Mouse (Mus musculus): ENCODE measurements around the gene Cep112. TPM values are rescaled to one million over a fixed set of nuclear protein-coding genes. Genes with fewer than 3 reads are reported as not detected.

The Cep112 gene
- polyA plus RNA-seq, 1 experiment from 2014 or later, result 12.4 TPM

DNA sequence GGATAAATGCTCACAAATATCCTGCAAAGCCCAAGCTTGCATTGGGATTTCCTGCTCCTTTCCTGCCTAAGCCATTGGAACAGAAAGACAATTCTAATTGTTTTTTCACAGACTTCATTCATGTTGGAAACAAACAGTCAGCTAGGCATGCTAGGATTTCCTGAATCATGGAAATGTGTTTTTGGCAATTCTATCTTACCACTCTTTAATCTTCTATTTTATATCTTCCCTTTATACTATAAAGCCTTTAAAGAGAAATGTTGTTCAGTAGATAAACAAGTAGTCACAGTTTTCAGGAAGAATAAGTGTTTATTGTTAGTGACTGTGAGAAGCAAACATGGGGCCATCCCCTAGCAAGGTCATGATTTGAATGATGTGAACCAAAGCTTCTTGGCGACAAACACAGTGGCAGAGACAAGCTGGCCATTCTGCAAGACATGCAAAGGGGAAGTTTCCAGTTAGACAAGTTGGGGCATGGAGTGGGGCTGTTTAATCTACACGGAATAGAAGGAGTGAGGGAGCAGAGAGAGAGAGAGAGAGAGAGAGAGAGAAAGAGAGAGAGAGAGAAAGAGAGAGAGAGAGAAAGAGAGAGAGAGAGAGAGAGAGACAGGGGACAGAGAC lies 169.1 kb downstream of the Cep112 start:
- Histone ChIP-seq H3K4me3 (ENCODE audit: low read depth, low read length) (no peak overlapping the region), H3K9me3 (ENCODE audit: control insufficient read depth, low read length) (no peaks in the 10 kb centered on the region), H3K27ac (ENCODE audit: low read depth, low read length) (no peak overlapping the region), H3K4me2 (replicated peaks; ENCODE audit: low read depth, low read length) (no peak overlapping the region), H3K4me1 (replicated peaks; ENCODE audit: control insufficient read depth, insufficient read depth, low read length) (no peaks in the 10 kb centered on the region), H3K36me3 (ENCODE audit: control insufficient read depth, insufficient read depth, low read length) (no peaks in the 10 kb centered on the region), H3K27me3 (ENCODE audit: control insufficient read depth, insufficient read depth, low read length) (no peaks in the 10 kb centered on the region), H3K9ac (ENCODE audit: low read depth, low read length) (no peak overlapping the region)
- DNase-seq (ENCODE audit: low spot score) (no peak), ATAC-seq (ENCODE audit: low FRiP score) (no peak)
- WGBS, result 68% methylated on average over 2 of the region's 2 CpGs

DNA sequence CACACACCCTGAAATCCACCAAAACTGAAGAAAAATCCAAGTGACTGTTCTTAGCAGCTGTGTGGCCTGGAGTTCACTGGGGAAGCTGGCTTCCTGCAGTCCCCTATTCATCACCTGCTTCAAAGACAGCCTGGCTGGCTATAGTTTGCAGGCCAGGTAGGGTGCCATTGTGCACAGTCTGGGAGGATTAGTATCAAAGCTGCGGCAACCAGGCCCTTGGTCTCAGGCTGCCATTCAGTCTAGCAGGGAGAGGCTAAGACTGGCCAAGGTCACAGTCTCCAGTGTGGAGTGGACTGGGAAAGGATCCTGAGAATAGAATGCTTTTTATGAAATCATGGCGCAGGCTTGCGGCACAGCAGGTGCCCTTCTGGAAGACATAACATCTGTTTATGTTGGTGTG lies 180.3 kb downstream of the Cep112 start:
- Histone ChIP-seq H3K36me3 (ENCODE audit: control insufficient read depth, insufficient read depth, low read length) (no peaks in the 10 kb centered on the region), H3K27ac (ENCODE audit: low read depth, low read length) (no peak overlapping the region), H3K9me3 (ENCODE audit: control insufficient read depth, low read length) (no peaks in the 10 kb centered on the region), H3K4me2 (replicated peaks; ENCODE audit: low read depth, low read length) (no peak overlapping the region), H3K4me3 (ENCODE audit: low read depth, low read length) (no peak overlapping the region), H3K27me3 (ENCODE audit: control insufficient read depth, insufficient read depth, low read length) (no peaks in the 10 kb centered on the region), H3K4me1 (replicated peaks; ENCODE audit: control insufficient read depth, insufficient read depth, low read length) (no peaks in the 10 kb centered on the region), H3K9ac (ENCODE audit: low read depth, low read length) (no peak overlapping the region)
- ATAC-seq (ENCODE audit: low FRiP score) (peak; percentile 57; the same call in 1 of the 2 replicates), DNase-seq (ENCODE audit: low spot score) (peak; percentile 28)
- WGBS, result 35% methylated on average over 3 of the region's 3 CpGs

DNA sequence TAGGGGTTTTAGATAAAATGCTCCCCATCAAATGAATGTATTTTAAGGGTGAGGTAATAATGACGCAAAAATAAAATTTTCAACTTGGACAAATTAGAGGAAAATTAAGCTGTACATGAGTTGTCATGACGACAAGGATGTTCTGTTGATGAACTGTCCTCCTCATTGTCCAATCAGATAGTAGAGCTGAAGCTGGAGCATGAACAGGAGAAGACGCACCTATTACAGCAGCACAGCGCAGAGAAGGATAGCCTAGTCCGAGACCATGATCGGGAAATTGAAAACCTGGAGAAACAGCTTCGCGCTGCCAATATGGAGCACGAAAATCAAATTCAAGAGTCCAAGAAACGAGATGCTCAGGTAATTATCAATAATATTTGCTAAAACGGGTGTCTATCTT lies 181.0 kb downstream of the Cep112 start:
- ATAC-seq (ENCODE audit: low FRiP score) (no peak), DNase-seq (ENCODE audit: low spot score) (no peak)
- no peak overlapping the region for H3K9ac ChIP-seq (ENCODE audit: low read depth, low read length)
- H3K4me3 ChIP-seq (ENCODE audit: low read depth, low read length), result no peak overlapping the region
- H3K27me3 ChIP-seq (ENCODE audit: control insufficient read depth, insufficient read depth, low read length), result no peaks in the 10 kb centered on the region
- no peak overlapping the region for H3K27ac ChIP-seq (ENCODE audit: low read depth, low read length)
- H3K4me1 ChIP-seq (replicated peaks; ENCODE audit: control insufficient read depth, insufficient read depth, low read length), result no peaks in the 10 kb centered on the region
- WGBS, result 90% methylated on average over 11 of the region's 11 CpGs
- H3K36me3 ChIP-seq (ENCODE audit: control insufficient read depth, insufficient read depth, low read length), result no peaks in the 10 kb centered on the region
- no peak overlapping the region for H3K4me2 ChIP-seq (replicated peaks; ENCODE audit: low read depth, low read length)
- H3K9me3 ChIP-seq (ENCODE audit: control insufficient read depth, low read length), result no peaks in the 10 kb centered on the region

DNA sequence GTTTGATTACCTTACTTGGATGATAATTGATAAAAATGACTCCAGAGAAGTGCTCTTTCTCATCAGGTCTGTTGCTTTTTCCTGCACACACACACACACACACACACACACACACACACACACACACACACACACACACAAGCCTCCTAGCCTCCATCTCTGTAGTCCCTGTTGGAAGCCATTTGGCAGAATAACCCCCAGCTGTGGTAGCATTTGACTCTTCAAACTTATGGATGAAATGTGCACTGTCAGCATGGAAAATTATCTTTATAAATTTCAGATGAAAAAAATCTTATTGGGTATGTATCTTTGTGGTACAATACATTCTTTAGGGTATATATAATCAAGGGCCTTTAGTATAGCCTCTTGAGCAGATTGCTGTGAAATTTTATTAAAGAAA lies 181.8 kb downstream of the Cep112 start:
- no peaks in the 10 kb centered on the region for H3K9me3 ChIP-seq (ENCODE audit: control insufficient read depth, low read length)
- no peak overlapping the region for H3K27ac ChIP-seq (ENCODE audit: low read depth, low read length)
- no peaks in the 10 kb centered on the region for H3K4me1 ChIP-seq (replicated peaks; ENCODE audit: control insufficient read depth, insufficient read depth, low read length)
- no peak for ATAC-seq (ENCODE audit: low FRiP score)
- no peak overlapping the region for H3K4me3 ChIP-seq (ENCODE audit: low read depth, low read length)
- H3K36me3 ChIP-seq (ENCODE audit: control insufficient read depth, insufficient read depth, low read length), result no peaks in the 10 kb centered on the region
- no peaks in the 10 kb centered on the region for H3K27me3 ChIP-seq (ENCODE audit: control insufficient read depth, insufficient read depth, low read length)
- no peak overlapping the region for H3K9ac ChIP-seq (ENCODE audit: low read depth, low read length)
- H3K4me2 ChIP-seq (replicated peaks; ENCODE audit: low read depth, low read length), result no peak overlapping the region
- DNase-seq (ENCODE audit: low spot score), result no peak

DNA sequence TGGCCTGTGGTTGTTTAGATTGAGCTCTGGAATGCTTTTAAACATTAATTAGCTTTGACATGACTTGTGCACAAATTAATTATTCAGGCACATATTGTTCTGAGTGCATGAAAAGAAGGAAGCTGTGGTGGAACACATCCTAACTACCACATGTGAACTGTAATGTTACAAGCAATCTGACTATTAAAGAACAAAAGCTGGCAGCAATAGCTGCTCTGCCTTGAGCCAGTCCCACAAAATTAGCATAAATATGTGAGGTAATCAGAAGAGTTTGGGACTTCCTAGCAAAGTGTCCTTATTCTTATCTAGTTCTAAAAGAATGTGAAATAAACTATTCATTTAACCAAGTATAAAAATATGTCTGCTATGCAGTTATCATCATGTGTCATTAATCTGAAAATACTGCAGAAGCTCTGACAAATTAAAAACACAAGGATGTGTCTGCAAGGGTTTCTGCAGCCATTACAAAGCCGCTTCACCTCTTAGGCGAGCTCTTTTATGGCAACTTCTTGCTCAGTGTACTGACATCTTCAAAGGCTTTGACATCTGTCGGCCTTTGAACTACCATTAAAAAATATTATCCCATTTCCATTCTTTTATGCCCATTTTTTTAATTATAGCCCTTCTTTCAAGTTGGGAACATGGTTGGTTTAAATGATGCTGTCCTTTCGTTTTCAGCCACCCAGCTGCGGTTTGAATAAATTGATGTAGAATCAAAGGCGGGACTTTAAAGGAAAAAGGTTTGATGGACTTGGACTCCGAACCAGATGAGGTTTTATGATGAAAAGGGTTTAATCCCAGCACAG lies 195.8 kb downstream of the Cep112 start:
- Histone ChIP-seq H3K9me3 (ENCODE audit: control insufficient read depth, low read length) (no peaks in the 10 kb centered on the region), H3K27ac (ENCODE audit: low read depth, low read length) (no peak overlapping the region), H3K9ac (ENCODE audit: low read depth, low read length) (no peak overlapping the region), H3K36me3 (ENCODE audit: control insufficient read depth, insufficient read depth, low read length) (no peaks in the 10 kb centered on the region), H3K4me3 (ENCODE audit: low read depth, low read length) (no peak overlapping the region), H3K4me1 (replicated peaks; ENCODE audit: control insufficient read depth, insufficient read depth, low read length) (no peaks in the 10 kb centered on the region), H3K27me3 (ENCODE audit: control insufficient read depth, insufficient read depth, low read length) (no peaks in the 10 kb centered on the region), H3K4me2 (replicated peaks; ENCODE audit: low read depth, low read length) (no peak overlapping the region)
- WGBS, result 85% methylated on average over 7 of the region's 7 CpGs
- no peak for DNase-seq (ENCODE audit: low spot score)
- no peak for ATAC-seq (ENCODE audit: low FRiP score)

DNA sequence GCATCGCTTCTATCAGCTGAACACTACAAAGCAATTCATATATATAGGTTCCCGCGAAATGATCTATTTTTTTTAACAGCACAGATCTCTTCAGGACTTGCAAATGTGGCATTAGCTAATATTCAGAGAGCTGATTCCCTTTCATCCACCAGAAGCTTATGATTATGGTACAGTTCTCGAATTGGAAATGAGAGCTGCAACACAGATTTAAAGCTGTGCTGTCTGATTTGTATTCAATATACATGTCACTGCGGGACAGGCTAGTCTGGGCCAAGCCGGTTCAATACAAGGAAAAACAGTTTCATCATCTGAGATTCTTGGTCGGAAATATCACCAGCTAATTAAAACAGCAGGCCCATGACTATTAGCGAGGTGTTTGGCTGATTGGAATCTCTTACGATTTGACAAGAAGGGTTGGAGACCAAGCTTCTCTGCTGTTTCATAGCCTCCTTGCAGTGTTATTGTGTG lies 196.5 kb downstream of the Cep112 start:
- no peak for DNase-seq (ENCODE audit: low spot score)
- WGBS, result 83% methylated on average over 9 of the region's 9 CpGs
- no peak overlapping the region for H3K27ac ChIP-seq (ENCODE audit: low read depth, low read length)

DNA sequence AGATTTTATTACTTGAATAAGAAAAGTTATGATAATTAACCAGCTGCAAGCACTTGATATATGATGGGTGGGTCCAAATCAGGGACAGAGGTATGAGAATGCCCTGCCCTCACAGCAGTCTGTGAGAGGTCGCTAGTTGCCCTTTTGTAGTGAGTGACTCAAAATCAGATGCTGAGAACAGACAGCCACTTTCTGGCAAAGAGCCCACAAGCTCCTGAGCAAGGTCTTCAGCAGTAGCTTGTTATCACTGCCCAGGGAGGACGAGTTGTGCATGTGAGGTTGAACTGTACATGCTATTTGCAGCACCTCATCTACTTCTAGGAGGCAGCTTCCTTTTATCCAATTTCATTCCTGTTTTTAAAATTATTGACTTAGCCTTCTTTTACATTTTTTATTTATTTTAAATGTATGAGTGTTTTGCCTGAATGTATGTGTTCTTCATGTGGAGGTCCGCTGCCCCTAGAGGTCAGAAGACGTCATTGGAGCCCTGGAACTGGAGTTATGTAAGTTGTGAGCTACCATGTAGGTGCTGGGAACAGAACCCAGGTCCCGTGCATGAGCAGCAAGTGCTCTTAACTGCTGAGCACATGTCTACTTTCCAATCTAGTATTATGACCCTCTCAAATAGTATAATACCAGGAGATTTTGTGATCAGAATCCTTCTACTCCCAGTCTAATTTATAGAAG lies 200.7 kb downstream of the Cep112 start:
- no peak overlapping the region for H3K9ac ChIP-seq (ENCODE audit: low read depth, low read length)
- H3K27ac ChIP-seq (ENCODE audit: low read depth, low read length), result no peak overlapping the region
- no peak for DNase-seq (ENCODE audit: low spot score)
- H3K36me3 ChIP-seq (ENCODE audit: control insufficient read depth, insufficient read depth, low read length), result no peaks in the 10 kb centered on the region
- no peak overlapping the region for H3K4me2 ChIP-seq (replicated peaks; ENCODE audit: low read depth, low read length)
- WGBS, result 85% methylated on average over 5 of the region's 5 CpGs
- no peak overlapping the region for H3K4me3 ChIP-seq (ENCODE audit: low read depth, low read length)
- ATAC-seq (ENCODE audit: low FRiP score), result no peak
- H3K27me3 ChIP-seq (ENCODE audit: control insufficient read depth, insufficient read depth, low read length), result no peaks in the 10 kb centered on the region
- H3K4me1 ChIP-seq (replicated peaks; ENCODE audit: control insufficient read depth, insufficient read depth, low read length), result no peaks in the 10 kb centered on the region
- no peaks in the 10 kb centered on the region for H3K9me3 ChIP-seq (ENCODE audit: control insufficient read depth, low read length)

More for the DNA sequence above, 196.5 kb downstream of the Cep112 start:
- Histone ChIP-seq H3K9ac (ENCODE audit: low read depth, low read length) (no peak overlapping the region), H3K27me3 (ENCODE audit: control insufficient read depth, insufficient read depth, low read length) (no peaks in the 10 kb centered on the region), H3K4me1 (replicated peaks; ENCODE audit: control insufficient read depth, insufficient read depth, low read length) (no peaks in the 10 kb centered on the region), H3K9me3 (ENCODE audit: control insufficient read depth, low read length) (no peaks in the 10 kb centered on the region), H3K4me2 (replicated peaks; ENCODE audit: low read depth, low read length) (no peak overlapping the region), H3K36me3 (ENCODE audit: control insufficient read depth, insufficient read depth, low read length) (no peaks in the 10 kb centered on the region), H3K4me3 (ENCODE audit: low read depth, low read length) (no peak overlapping the region)
- no peak for ATAC-seq (ENCODE audit: low FRiP score)

DNA sequence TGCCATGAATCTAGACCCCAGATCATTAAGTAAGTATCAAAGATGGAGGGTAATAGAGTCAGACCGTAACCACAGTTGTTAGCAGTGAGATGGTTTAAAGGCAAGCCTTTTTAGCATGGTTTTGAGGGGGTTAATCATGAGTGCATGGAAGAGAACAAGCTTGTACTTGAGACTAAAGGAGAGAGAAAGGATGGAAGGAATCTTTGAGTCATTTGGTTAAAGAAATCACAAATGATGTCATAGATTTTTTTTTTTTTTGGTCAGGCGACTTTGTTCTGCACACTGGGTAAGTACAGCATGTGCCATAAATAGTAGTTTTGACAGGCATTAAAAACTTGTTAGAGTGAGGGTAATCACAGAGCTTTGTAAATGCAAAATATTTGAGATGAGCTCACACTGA lies 212.8 kb downstream of the Cep112 start:
- no peak for DNase-seq (ENCODE audit: low spot score)
- Histone ChIP-seq H3K4me1 (replicated peaks; ENCODE audit: control insufficient read depth, insufficient read depth, low read length) (no peaks in the 10 kb centered on the region), H3K36me3 (ENCODE audit: control insufficient read depth, insufficient read depth, low read length) (no peaks in the 10 kb centered on the region), H3K9ac (ENCODE audit: low read depth, low read length) (no peak overlapping the region), H3K4me2 (replicated peaks; ENCODE audit: low read depth, low read length) (no peak overlapping the region), H3K27me3 (ENCODE audit: control insufficient read depth, insufficient read depth, low read length) (no peaks in the 10 kb centered on the region), H3K9me3 (ENCODE audit: control insufficient read depth, low read length) (no peaks in the 10 kb centered on the region), H3K4me3 (ENCODE audit: low read depth, low read length) (no peak overlapping the region), H3K27ac (ENCODE audit: low read depth, low read length) (no peak overlapping the region)
- 84% methylated on average over 2 of the region's 2 CpGs for WGBS
- no peak for ATAC-seq (ENCODE audit: low FRiP score)
